Comparison of ENCODE assay signal across 11 mouse cellular contexts in the genomic region with DNA sequence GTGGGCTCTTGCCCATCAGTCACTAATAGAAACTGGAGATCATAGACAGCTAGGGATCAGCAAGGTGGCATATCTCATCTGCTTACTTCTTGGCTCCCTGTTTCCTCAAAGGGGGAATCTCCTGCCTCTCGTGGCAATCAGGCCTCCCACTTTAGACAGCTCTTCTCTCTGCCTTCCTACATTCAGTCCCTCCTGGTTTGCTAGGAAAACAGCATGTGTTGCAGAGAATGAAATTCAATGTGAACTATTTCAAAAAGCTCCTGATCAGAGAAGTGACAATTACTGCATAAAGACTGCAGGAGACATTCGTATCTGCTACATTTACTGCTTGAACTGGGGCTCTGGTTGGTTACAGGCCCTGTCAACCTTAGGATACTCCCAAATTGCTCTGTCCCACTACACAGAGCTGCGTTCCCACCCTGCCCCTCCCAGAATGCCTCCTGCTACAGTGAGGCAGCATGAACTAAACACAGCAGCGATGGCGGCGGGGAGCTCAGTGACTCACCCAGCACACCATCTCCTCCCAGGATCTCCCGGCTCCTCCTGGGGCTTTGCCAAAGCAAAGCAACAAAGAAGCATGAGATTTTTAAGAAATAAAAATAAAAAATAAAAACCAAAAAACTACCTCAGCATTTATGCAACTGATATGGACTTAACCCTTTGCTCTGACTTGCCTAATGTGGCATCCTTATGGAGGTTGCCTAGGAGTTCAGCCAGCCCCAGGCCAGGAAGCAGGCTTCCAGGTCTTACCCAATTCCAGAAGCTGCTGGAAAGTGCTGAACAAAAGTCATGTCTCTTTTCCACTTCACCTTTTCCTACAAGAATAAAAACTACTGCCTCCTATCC. TPM values are rescaled to one million over a fixed set of nuclear protein-coding genes. Genes with fewer than 3 reads are reported as not detected.
DNase-seq lines count a peak whose midpoint lies in the region; ATAC-seq and TF ChIP-seq lines count a peak whose summit lies in the region.
"Had no signal": no experiment of that assay in that cellular context is flagged by ENCODE, and none has a peak within 500 bp of the region (broad histone marks: within the 10 kb centered on the region; RNA-seq: fewer than 3 reads in every experiment).

No protein-coding gene starts in this region.

- H3K27ac ChIP-seq in heart, adult 2 months, result peak overlapping the region; percentile 56
- peak overlapping the region; percentile 47 for H3K27ac ChIP-seq in lung, postnatal 0 days (ENCODE audit: low read length)
- H3K27ac ChIP-seq in brown adipose tissue, adult 24 weeks (replicated peaks; ENCODE audit: low read depth, low read length), result peak overlapping the region; percentile 94
- peak overlapping the region; percentile 64 for H3K27ac ChIP-seq in small intestine, adult 2 months (ENCODE audit: insufficient read depth, low read depth, low read length)
- no peak overlapping the region for H3K27ac ChIP-seq in midbrain, embryonic 16.5 days (ENCODE audit: low read length)
- H3K27ac ChIP-seq: limb, embryonic 12.5 days had no signal

- no peak overlapping the region for H3K9ac ChIP-seq in heart, adult 2 months (ENCODE audit: low read depth, low read length)
- H3K9ac ChIP-seq in lung, postnatal 0 days (replicated peaks; ENCODE audit: low read depth), result no peak overlapping the region
- H3K9ac ChIP-seq in midbrain, embryonic 16.5 days (ENCODE audit: low read depth, low read length), result no peak overlapping the region
- H3K9ac ChIP-seq: limb, embryonic 12.5 days had no signal

- 37% methylated on average over 7 of the region's 7 CpGs for WGBS in heart, adult 2 months
- 52% methylated on average over 7 of the region's 7 CpGs for whole genome bisulfite sequencing in lung, postnatal 0 days
- WGBS in small intestine, adult 2 months, result 50% methylated on average over 7 of the region's 7 CpGs
- 89% methylated on average over 7 of the region's 7 CpGs for WGBS in midbrain, embryonic 16.5 days

- peaks cover 6% of the 10 kb centered on the region; the same call in 1 of the 2 replicates for H3K36me3 ChIP-seq in heart, adult 2 months (ENCODE audit: control insufficient read depth, insufficient read depth, low read length)
- no peaks in the 10 kb centered on the region for H3K36me3 ChIP-seq in lung, postnatal 0 days (ENCODE audit: insufficient read depth, low read length)
- no peaks in the 10 kb centered on the region; the same call in 1 of the 2 replicates for H3K36me3 ChIP-seq in small intestine, adult 2 months (ENCODE audit: control insufficient read depth, insufficient read depth, low read length)
- no peaks in the 10 kb centered on the region for H3K36me3 ChIP-seq in midbrain, embryonic 16.5 days (ENCODE audit: control insufficient read depth, insufficient read depth, low read length)

- H3K9me3 ChIP-seq in lung, postnatal 0 days (ENCODE audit: low read length), result no peaks in the 10 kb centered on the region
- no peaks in the 10 kb centered on the region for H3K9me3 ChIP-seq in midbrain, embryonic 16.5 days (replicated peaks; ENCODE audit: control insufficient read depth, low read length, poor library complexity, severe bottlenecking)
- H3K9me3 ChIP-seq: limb, embryonic 12.5 days had no signal

- no peaks in the 10 kb centered on the region for H3K27me3 ChIP-seq in heart, adult 2 months (ENCODE audit: control insufficient read depth, insufficient read depth, low read length)
- H3K27me3 ChIP-seq in lung, postnatal 0 days (replicated peaks; ENCODE audit: insufficient read depth, low read length), result no peaks in the 10 kb centered on the region
- H3K27me3 ChIP-seq in small intestine, adult 2 months (ENCODE audit: control insufficient read depth, insufficient read depth, low read length), result no peaks in the 10 kb centered on the region
- H3K27me3 ChIP-seq in midbrain, embryonic 16.5 days (ENCODE audit: control insufficient read depth, insufficient read depth, low read depth, low read length), result no peaks in the 10 kb centered on the region
- H3K27me3 ChIP-seq: limb, embryonic 12.5 days had no signal

- intact Hi-C loops in heart, adult 2 months (cut with DNase I), result no loop called here
- intact Hi-C loops in heart, postnatal 36 days (cut with DNase I), result loop anchor here (5.0 kb wide), 1 partner anchor 35 kb away; no protein-coding TSS in a partner anchor

- no peak for TF ChIP-seq EP300 in heart, adult 2 months (IDR thresholded peaks at IDR 0.05; ENCODE audit: insufficient read depth, low read depth, low read length)
- no peak for TF ChIP-seq EP300 in lung, postnatal 0 days (IDR thresholded peaks at IDR 0.05)

- ATAC-seq in lung, postnatal 0 days, result peak; percentile 60
- ATAC-seq in midbrain, embryonic 16.5 days, result no peak

- no peak overlapping the region for H3K4me2 ChIP-seq in lung, postnatal 0 days (replicated peaks; ENCODE audit: low read depth, low read length)
- no peak overlapping the region for H3K4me2 ChIP-seq in midbrain, embryonic 16.5 days (ENCODE audit: low read length)
- H3K4me2 ChIP-seq: limb, embryonic 12.5 days had no signal

- H3K4me1 ChIP-seq in heart, adult 2 months (ENCODE audit: control insufficient read depth, insufficient read depth, low read length), result peaks cover 22% of the 10 kb centered on the region
- peaks cover 10% of the 10 kb centered on the region for H3K4me1 ChIP-seq in lung, postnatal 0 days (ENCODE audit: insufficient read depth, low read depth, low read length)
- H3K4me1 ChIP-seq in brown adipose tissue, adult 24 weeks (ENCODE audit: control insufficient read depth, insufficient read depth, insufficient read length, low read length), result peaks cover 38% of the 10 kb centered on the region
- H3K4me1 ChIP-seq in small intestine, adult 2 months (ENCODE audit: control insufficient read depth, insufficient read depth, insufficient read length, low read length), result peaks cover 18% of the 10 kb centered on the region
- peaks cover 8% of the 10 kb centered on the region for H3K4me1 ChIP-seq in midbrain, embryonic 16.5 days (ENCODE audit: control insufficient read depth, insufficient read depth, low read length)

- no peak overlapping the region for H3K4me3 ChIP-seq in heart, adult 2 months
- H3K4me3 ChIP-seq in lung, postnatal 0 days (ENCODE audit: low read depth, low read length), result no peak overlapping the region
- H3K4me3 ChIP-seq in brown adipose tissue, adult 24 weeks (ENCODE audit: insufficient read depth, low read depth, low read length), result no peak overlapping the region
- H3K4me3 ChIP-seq in small intestine, adult 2 months (ENCODE audit: low read depth, low read length), result no peak overlapping the region
- H3K4me3 ChIP-seq in midbrain, embryonic 16.5 days (ENCODE audit: low read depth, low read length), result no peak overlapping the region
- H3K4me3 ChIP-seq: limb, embryonic 12.5 days had no signal

- peak in 1 of 2 experiments; percentile 42 for DNase-seq in heart, adult 2 months
- no peak for DNase-seq in heart, postnatal 36 days
- DNase-seq in lung, postnatal 0 days (ENCODE audit: low spot score), result peak; percentile 49
- DNase-seq in lung, postnatal 25 days (ENCODE audit: low spot score), result no peak
- no peak for DNase-seq in spleen, postnatal 14 days (ENCODE audit: low spot score in 2 of 2)
- DNase-seq: thymus, adult 2 months had no signal

- no peak for TF ChIP-seq POLR2A in heart, adult 2 months (IDR thresholded peaks at IDR 0.05; ENCODE audit: insufficient read depth, low read depth, low read length)
- no peak for TF ChIP-seq POLR2A in small intestine, adult 2 months (IDR thresholded peaks at IDR 0.05; ENCODE audit: low read depth, low read length)

- 0 out of 2 replicates have a peak, but pooled peaks cover 2% of the 10 kb centered on the region for H3K79me2 ChIP-seq in heart, adult 2 months (replicated peaks; ENCODE audit: control insufficient read depth, insufficient read depth, low read length)

- TF ChIP-seq CTCF in heart, adult 2 months (IDR thresholded peaks at IDR 0.05), result no peak
- TF ChIP-seq CTCF in lung, postnatal 0 days (IDR thresholded peaks at IDR 0.05), result no peak
- no peak for TF ChIP-seq CTCF in small intestine, adult 2 months (IDR thresholded peaks at IDR 0.05; ENCODE audit: extremely low read depth, insufficient read length, insufficient replicate concordance, low read depth, low read length)

RNA-seq across cellular contexts. Expression of gene Rcor2, which starts 34.7 kb away (rescaled TPM):
- total RNA-seq in heart, adult 2 months (2021), result 1 to 10 TPM; 5.7 to 7.6 TPM
- polyA plus RNA-seq in heart, adult 2 months (2012; rRNA removed), result 11.6 and 12.7 TPM in 2 replicates
- total RNA-seq in heart, postnatal 36 days (2021), result 1 to 10 TPM; 5.4 to 7.8 TPM
- polyA plus RNA-seq in lung, postnatal 0 days (2015; fragmentation: Nextera tagmentation; extraction: Ambion mirVana), result 1.3 and 1.5 TPM in 2 replicates
- 1.0 and 7.8 TPM in 2 replicates for polyA plus RNA-seq in brown adipose tissue, adult 24 weeks (2012; ENCODE audit: insufficient read depth, insufficient read length, missing spikeins)
- polyA plus RNA-seq in small intestine, adult 2 months (2012; rRNA removed), result 1.2 and 1.8 TPM in 2 replicates
- 17.9 and 20.1 TPM in 2 replicates for polyA plus RNA-seq in midbrain, embryonic 16.5 days (2015; fragmentation: Nextera tagmentation; extraction: Ambion mirVana)
- total RNA-seq: monocyte, adult 5-6 weeks had no signal

RNA-seq across cellular contexts. Expression of gene Mark2, which starts 39.8 kb away (rescaled TPM):
- 10 to 100 TPM; 46.2 to 53.8 TPM for total RNA-seq in heart, adult 2 months (2021)
- 53.1 and 56.7 TPM in 2 replicates for polyA plus RNA-seq in heart, adult 2 months (2012; rRNA removed)
- total RNA-seq in heart, postnatal 36 days (2021), result 10 to 100 TPM; 42.8 to 51.2 TPM
- polyA plus RNA-seq in lung, postnatal 0 days (2015; fragmentation: Nextera tagmentation; extraction: Ambion mirVana), result 29.8 and 35.9 TPM in 2 replicates
- polyA plus RNA-seq in brown adipose tissue, adult 24 weeks (2012; ENCODE audit: insufficient read depth, insufficient read length, missing spikeins), result 24.1 and 35.4 TPM in 2 replicates
- 91.2 and 279 TPM in 2 replicates for polyA plus RNA-seq in small intestine, adult 2 months (2012; rRNA removed)
- 42.2 and 43.8 TPM in 2 replicates for polyA plus RNA-seq in midbrain, embryonic 16.5 days (2015; fragmentation: Nextera tagmentation; extraction: Ambion mirVana)
